Mouse (Mus musculus) forebrain, postnatal 0 days (tissue): ENCODE results near the gene Atp2a2. TPM values are rescaled to one million over a fixed set of nuclear protein-coding genes. Genes with fewer than 3 reads are reported as not detected.

ENCODE experiments used
- ATAC-seq: fragments of 200-750 bp; cut with Nextera tagmentation; 2 replicates; pipeline ENCODE4 v1.8.0; 2017; ENCODE audit warnings: mild to moderate bottlenecking, moderate library complexity
- DNase-seq: peaks from one replicate; pipeline ENCODE4 v3.0.0-alpha.2; 2015
- H3K27ac ChIP-seq: fragments of 300-500 bp; sonication (generic); 2 replicates; pipeline ENCODE4 v1.5.1; 2014; ENCODE audit warnings: low read depth, mild to moderate bottlenecking, antibody characterized with exemption, low read length, moderate library complexity, mixed read lengths
- H3K27me3 ChIP-seq: fragments of 300-500 bp; sonication (generic); 2 replicates; pipeline ENCODE4 v1.6.1; 2014; ENCODE audit warnings: mild to moderate bottlenecking, low read length, mixed read lengths; ENCODE audit not compliant: insufficient read depth
- H3K36me3 ChIP-seq: fragments of 300-500 bp; sonication (generic); 2 replicates; pipeline ENCODE4 v1.6.1; 2014; ENCODE audit warnings: mild to moderate bottlenecking, moderate library complexity; ENCODE audit not compliant: insufficient read depth
- H3K4me1 ChIP-seq: fragments of 300-500 bp; sonication (generic); 2 replicates; pipeline ENCODE4 v1.6.1; 2014; ENCODE audit warnings: antibody characterized with exemption; ENCODE audit not compliant: insufficient read depth
- H3K4me2 ChIP-seq: fragments of 300-500 bp; sonication (generic); 2 replicates; pipeline ENCODE4 v1.6.1; 2014; ENCODE audit warnings: low read depth, mild to moderate bottlenecking, moderate library complexity
- H3K4me3 ChIP-seq: fragments of 300-500 bp; sonication (generic); 2 replicates; pipeline ENCODE4 v1.5.1; 2014; ENCODE audit warnings: low read depth, low read length, mixed read lengths
- H3K9ac ChIP-seq: fragments of 300-500 bp; sonication (generic); 2 replicates; pipeline ENCODE4 v1.6.1; 2014; ENCODE audit warnings: mild to moderate bottlenecking
- H3K9me3 ChIP-seq: fragments of 300-500 bp; sonication (generic); 2 replicates; pipeline ENCODE4 v1.6.1; 2016; ENCODE audit warnings: low read length
- CTCF ChIP-seq: sonication (generic); IDR thresholded peaks from 2 replicates; pipeline ENCODE4 v1.5.1; 2016; ENCODE audit warnings: antibody characterized with exemption, control low read depth, low read depth
- WGBS: fragments of 180-500 bp; shearing (Covaris S2); extraction: QIAGEN DNeasy Blood & Tissue Kit; methylation state at CpG from one replicate; pipeline ENCODE4 v1.1.7; 2014; 5-methylcytosine and 5-hydroxymethylcytosine counted together
- polyA plus RNA-seq: library from polyadenylated mRNA; unstranded; fragments of >200 nt; fragmentation: Nextera tagmentation; extraction: Ambion mirVana; gene quantifications from 2 replicates; pipeline ENCODE4 v1.2.1, GENCODE M21; 2015
- total RNA-seq: library from RNA; depleted of rRNA; stranded (reverse); fragments of >200 nt; gene quantifications from 2 replicates; pipeline ENCODE4 v1.2.3, GENCODE M21; 2014

Gene Atp2a2
- total and polyA plus RNA-seq, 2 experiments from 2014 or later, result 37.2 to 178 TPM

DNA sequence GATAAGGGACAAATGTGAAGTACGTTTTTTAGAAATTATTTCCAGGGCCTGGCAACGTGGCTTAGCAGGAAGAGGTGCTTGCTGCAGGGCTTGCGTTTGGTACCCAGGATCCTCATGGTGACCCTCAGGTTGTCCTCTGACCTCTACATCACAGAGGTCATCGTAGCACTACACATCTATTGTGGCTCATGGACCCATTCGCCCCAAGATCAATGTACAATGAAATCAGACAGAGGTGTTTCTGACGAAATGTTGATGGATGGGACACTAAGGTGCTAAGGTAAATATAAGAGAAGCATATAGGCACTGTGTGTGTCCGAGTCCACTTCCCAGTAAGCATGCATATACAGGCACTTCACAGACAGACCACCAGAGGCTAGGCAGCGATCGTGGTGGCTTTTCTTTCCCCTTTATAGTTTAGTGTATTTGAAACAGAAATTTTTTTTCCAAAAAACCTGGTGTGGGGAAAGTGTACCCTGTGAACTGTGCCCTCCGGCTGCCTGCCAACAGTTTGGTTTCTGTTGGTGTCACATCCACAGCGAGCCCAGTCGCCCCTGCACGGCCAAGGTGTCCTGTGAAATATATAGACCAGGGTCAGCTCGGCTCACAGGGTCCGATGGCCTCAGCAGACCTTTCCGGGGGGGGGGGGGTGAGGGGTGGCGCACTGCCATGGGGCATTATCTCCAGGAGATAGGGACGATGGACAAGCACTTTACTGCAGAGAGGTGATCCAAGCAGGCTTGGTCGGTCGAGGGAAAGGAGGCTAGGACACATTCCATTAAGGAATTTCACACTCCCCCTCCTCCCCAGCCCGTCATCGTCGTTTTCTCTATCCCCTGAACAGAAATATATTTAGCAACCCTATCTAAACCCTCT lies 18.5 kb upstream of the Atp2a2 start:
- Histone ChIP-seq H3K4me3 (no peak overlapping the region), H3K27me3 (no peaks in the 10 kb centered on the region), H3K9me3 (no peaks in the 10 kb centered on the region), H3K36me3 (no peaks in the 10 kb centered on the region), H3K4me1 (no peaks in the 10 kb centered on the region), H3K27ac (no peak overlapping the region), H3K9ac (no peak overlapping the region), H3K4me2 (no peak overlapping the region)
- DNase-seq, result no peak
- 73% methylated on average over 23 of the region's 23 CpGs for WGBS
- ATAC-seq, result no peak
- TF ChIP-seq CTCF, result no peak

DNA sequence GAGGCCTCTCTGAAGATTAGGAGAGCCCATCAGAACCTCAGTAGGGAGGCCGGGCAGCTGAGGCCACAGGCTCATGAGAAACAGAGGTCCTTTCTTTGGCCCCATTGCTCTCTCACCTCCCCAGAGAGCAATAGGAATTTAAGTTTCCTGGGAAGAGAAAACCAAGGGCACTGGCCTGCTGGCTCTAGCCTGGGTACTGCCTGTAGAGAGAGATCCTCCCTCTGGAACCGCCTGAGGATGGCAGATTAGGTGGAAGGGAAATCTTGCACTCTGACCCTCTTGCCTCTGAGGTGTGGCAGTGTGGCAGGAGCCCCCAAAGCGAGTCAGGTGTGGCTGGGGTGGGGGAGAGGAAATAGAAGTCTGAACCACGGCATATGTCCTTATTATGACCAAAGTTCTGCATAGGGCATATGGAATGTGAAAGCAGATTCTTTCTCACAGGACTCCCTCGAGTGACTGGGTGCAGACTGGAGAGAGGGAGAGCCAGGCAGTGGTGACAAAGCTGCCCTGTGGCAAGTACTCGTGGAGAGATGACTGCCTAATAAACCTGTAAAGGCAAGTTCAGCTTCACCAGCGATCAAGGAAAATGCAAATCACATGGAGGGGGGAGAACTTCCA lies 17.1 kb upstream of the Atp2a2 start:
- DNase-seq, result no peak
- H3K27ac ChIP-seq, result no peak overlapping the region
- no peak for TF ChIP-seq CTCF

DNA sequence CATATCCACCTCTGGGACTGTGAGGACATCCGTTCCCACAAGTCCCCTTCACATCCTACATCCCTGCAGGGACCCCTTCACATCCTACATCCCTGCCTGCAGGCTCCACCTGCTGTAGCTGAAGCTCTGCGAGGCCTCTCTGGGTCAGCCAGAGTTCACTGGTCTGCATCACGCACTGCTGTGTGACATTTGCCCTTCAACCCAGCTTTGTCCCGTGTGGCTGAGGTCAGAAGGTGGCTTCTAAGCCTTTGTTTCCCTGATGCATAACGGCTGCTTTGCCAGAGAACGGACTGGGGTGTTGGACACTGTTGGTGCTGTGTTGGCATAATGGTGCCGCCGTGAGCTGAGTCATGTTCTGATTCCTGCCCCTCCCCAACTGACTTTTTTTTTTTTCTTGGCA lies 16.2 kb upstream of the Atp2a2 start:
- no peak for DNase-seq
- no peaks in the 10 kb centered on the region for H3K27me3 ChIP-seq
- no peak for ATAC-seq
- no peaks in the 10 kb centered on the region for H3K9me3 ChIP-seq
- no peak overlapping the region for H3K9ac ChIP-seq
- H3K27ac ChIP-seq, result no peak overlapping the region
- peaks cover 9% of the 10 kb centered on the region; the same call in 1 of the 2 replicates for H3K4me1 ChIP-seq
- WGBS, result 46% methylated on average over 8 of the region's 8 CpGs
- no peak overlapping the region for H3K4me2 ChIP-seq
- no peak for TF ChIP-seq CTCF
- H3K36me3 ChIP-seq, result no peaks in the 10 kb centered on the region
- no peak overlapping the region for H3K4me3 ChIP-seq

More for the DNA sequence above, 17.1 kb upstream of the Atp2a2 start:
- Histone ChIP-seq H3K9ac (no peak overlapping the region), H3K4me2 (no peak overlapping the region), H3K27me3 (no peaks in the 10 kb centered on the region), H3K4me1 (peaks cover 3% of the 10 kb centered on the region; the same call in 1 of the 2 replicates), H3K4me3 (no peak overlapping the region), H3K9me3 (no peaks in the 10 kb centered on the region), H3K36me3 (no peaks in the 10 kb centered on the region)
- ATAC-seq, result no peak
- WGBS, result 56% methylated on average over 7 of the region's 7 CpGs

DNA sequence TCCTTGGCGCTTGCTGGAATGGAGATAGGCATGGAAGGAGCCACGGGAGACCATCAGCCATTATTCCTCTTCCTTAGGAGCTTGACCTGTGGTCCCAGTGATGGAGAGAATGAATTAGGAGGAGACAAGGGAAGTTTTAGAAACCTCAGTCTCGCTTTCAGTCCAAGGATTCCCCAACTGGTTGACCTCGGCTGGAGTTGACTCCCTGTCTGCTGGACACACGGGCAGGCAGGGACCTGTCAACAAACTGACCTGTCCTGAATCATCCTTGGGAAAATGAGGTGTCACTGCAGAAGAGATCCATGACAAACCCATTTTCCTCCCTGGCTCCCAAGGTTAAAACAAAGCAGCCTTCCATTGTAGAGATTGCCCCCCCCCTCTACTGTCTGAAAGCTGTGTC lies 14.9 kb upstream of the Atp2a2 start:
- Histone ChIP-seq H3K4me1 (peaks cover 9% of the 10 kb centered on the region; the same call in 1 of the 2 replicates), H3K27me3 (no peaks in the 10 kb centered on the region), H3K4me3 (no peak overlapping the region), H3K27ac (no peak overlapping the region), H3K9ac (no peak overlapping the region), H3K4me2 (no peak overlapping the region), H3K36me3 (no peaks in the 10 kb centered on the region), H3K9me3 (no peaks in the 10 kb centered on the region)
- ATAC-seq (no peak), DNase-seq (no peak)
- TF ChIP-seq CTCF, result no peak
- 89% methylated on average over 5 of the region's 5 CpGs for WGBS

DNA sequence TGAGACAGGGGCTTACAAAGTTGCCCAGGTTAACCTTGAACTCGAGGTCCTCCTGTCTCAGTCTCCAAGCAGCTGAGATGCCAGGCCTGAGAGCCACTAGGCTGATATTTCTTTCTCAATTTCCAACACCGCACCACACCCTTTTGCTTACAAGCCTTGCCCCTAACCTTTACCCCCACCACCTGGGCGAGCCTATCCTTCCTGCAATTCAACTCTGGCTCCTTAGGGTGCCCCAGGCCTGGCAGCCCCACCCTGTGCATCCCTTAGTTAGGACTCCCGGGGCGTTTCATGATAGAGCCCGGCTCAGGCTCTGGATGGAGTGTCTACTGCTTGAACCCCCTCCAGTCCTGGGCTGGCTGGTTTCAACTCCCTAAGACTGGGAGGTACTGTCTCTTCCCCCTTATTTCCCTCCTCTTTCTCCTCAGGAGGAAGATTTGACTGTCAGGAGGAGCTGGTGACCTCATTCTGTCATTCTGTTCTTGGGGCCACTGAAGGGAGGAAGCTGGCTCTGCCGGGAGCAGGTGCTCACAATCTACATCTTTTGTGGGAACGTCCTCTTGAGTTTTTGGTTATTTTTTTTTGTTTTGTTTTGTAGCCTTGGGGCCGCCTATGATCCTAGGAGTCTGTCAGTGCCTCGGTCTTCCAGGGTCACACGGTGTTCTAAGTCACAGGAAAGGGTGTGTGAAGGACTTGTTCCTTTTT lies 14.2 kb upstream of the Atp2a2 start:
- ATAC-seq (no peak), DNase-seq (no peak)
- Histone ChIP-seq H3K9ac (no peak overlapping the region), H3K36me3 (no peaks in the 10 kb centered on the region), H3K27me3 (no peaks in the 10 kb centered on the region), H3K4me2 (no peak overlapping the region), H3K4me1 (peaks cover 9% of the 10 kb centered on the region; the same call in 1 of the 2 replicates), H3K4me3 (no peak overlapping the region), H3K9me3 (no peaks in the 10 kb centered on the region), H3K27ac (no peak overlapping the region)
- no peak for TF ChIP-seq CTCF
- 79% methylated on average over 11 of the region's 11 CpGs for WGBS

GRCm38 (mm10) chr5:122514127-122514521 lies 12.1 kb upstream of the Atp2a2 start:
- Histone ChIP-seq H3K9ac (no peak overlapping the region), H3K36me3 (no peaks in the 10 kb centered on the region), H3K4me2 (peak overlapping the region; percentile 13; the same call in 1 of the 2 replicates), H3K9me3 (no peaks in the 10 kb centered on the region), H3K27me3 (no peaks in the 10 kb centered on the region), H3K4me3 (no peak overlapping the region), H3K27ac (no peak overlapping the region), H3K4me1 (peaks cover 9% of the 10 kb centered on the region; the same call in 1 of the 2 replicates)
- DNase-seq, result no peak
- no peak for ATAC-seq
- 10% methylated on average over 8 of the region's 8 CpGs for WGBS
- no peak for TF ChIP-seq CTCF
